Mouse (Mus musculus) lung, embryonic 16.5 days (tissue): ENCODE measurements around the gene Adgrl4. TPM values are rescaled to one million over a fixed set of nuclear protein-coding genes. Genes with fewer than 3 reads are reported as not detected.
A peak's percentile ranks its signal among the peaks of the same experiment; 100 is the strongest.

ENCODE experiments used
- ATAC-seq: fragments of 200-750 bp; cut with Nextera tagmentation; 2 replicates; pipeline ENCODE4 v1.8.0; 2017; ENCODE audit warnings: low read depth, mild to moderate bottlenecking, moderate library complexity
- H3K27ac ChIP-seq: fragments of 300-500 bp; sonication (generic); 2 replicates; pipeline ENCODE4 v1.5.1; 2014; ENCODE audit warnings: mild to moderate bottlenecking, control low read depth, low read length
- H3K27me3 ChIP-seq: fragments of 300-500 bp; sonication (generic); 2 replicates; pipeline ENCODE4 v1.6.1; 2014; ENCODE audit warnings: low read depth, low read length, mixed read lengths; ENCODE audit not compliant: control insufficient read depth, insufficient read depth
- H3K36me3 ChIP-seq: fragments of 300-500 bp; sonication (generic); 2 replicates; pipeline ENCODE4 v1.6.1; 2014; ENCODE audit warnings: low read length; ENCODE audit not compliant: control insufficient read depth, insufficient read depth
- H3K4me1 ChIP-seq: fragments of 300-500 bp; sonication (generic); replicated peaks from 2 replicates; pipeline ENCODE4 v1.6.1; 2014; ENCODE audit warnings: low read length, mixed read lengths; ENCODE audit not compliant: control insufficient read depth, insufficient read depth
- H3K4me2 ChIP-seq: fragments of 300-500 bp; sonication (generic); 2 replicates; pipeline ENCODE4 v1.6.1; 2014; ENCODE audit warnings: low read depth, low read length, control low read depth
- H3K4me3 ChIP-seq: fragments of 300-500 bp; sonication (generic); 2 replicates; pipeline ENCODE4 v1.5.1; 2014; ENCODE audit warnings: mild to moderate bottlenecking, low read length, control low read depth
- H3K9ac ChIP-seq: fragments of 300-500 bp; sonication (generic); 2 replicates; pipeline ENCODE4 v1.6.1; 2014; ENCODE audit warnings: low read length, control low read depth
- H3K9me3 ChIP-seq: fragments of 300-500 bp; sonication (generic); 2 replicates; pipeline ENCODE4 v1.6.1; 2016; ENCODE audit warnings: low read length; ENCODE audit not compliant: control insufficient read depth
- WGBS: fragments of 180-500 bp; shearing (Covaris S2); extraction: QIAGEN DNeasy Blood & Tissue Kit; methylation state at CpG from one replicate; pipeline ENCODE4 v1.1.7; 2014; 5-methylcytosine and 5-hydroxymethylcytosine counted together
- polyA plus RNA-seq: library from polyadenylated mRNA; unstranded; fragments of >200 nt; fragmentation: Nextera tagmentation; extraction: Ambion mirVana; gene quantifications from 2 replicates; pipeline ENCODE4 v1.2.1, GENCODE M21; 2015

The Adgrl4 gene
- polyA plus RNA-seq, 1 experiment from 2014 or later = 23.9 TPM

DNA sequence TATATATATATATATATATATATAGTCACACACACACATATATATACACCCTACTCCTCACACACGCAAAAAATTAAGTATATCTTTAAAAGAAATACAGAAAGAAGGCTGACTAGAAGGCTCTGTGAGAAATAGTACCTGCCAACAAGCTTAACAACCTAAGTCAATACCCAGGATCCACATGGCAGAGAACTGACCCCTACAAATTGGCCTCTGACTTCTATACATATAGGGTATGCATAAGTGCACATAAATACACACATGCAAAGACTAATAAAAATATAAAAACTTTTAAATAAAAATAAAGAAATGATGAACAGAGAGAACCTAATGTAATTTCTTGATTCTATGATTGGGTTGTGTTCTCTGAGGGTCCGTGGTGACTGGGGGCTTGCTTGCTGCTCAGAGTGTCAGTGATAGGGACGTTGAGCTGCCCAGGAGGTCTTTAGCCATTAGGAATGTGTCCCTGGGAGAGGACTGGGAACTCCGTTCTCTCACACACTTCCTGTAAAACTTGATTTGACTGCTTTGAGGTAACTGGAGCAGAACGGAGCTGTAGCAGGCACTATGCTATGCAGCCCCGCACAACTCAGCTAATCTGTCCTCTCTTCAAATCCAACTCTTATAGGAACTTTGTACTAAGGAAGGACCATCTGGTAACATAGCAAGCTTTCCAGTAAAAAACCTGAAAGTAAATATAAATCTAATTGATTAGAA is 17.5 kb downstream of the Adgrl4 start:
- no peak overlapping the region for H3K4me3 ChIP-seq
- no peaks in the 10 kb centered on the region for H3K4me1 ChIP-seq
- no peaks in the 10 kb centered on the region for H3K9me3 ChIP-seq
- ATAC-seq = no peak
- WGBS = 48% methylated on average over 6 of the region's 6 CpGs
- H3K4me2 ChIP-seq = no peak overlapping the region
- no peak overlapping the region for H3K9ac ChIP-seq
- H3K27me3 ChIP-seq = no peaks in the 10 kb centered on the region
- no peak overlapping the region for H3K27ac ChIP-seq
- H3K36me3 ChIP-seq = no peaks in the 10 kb centered on the region

DNA sequence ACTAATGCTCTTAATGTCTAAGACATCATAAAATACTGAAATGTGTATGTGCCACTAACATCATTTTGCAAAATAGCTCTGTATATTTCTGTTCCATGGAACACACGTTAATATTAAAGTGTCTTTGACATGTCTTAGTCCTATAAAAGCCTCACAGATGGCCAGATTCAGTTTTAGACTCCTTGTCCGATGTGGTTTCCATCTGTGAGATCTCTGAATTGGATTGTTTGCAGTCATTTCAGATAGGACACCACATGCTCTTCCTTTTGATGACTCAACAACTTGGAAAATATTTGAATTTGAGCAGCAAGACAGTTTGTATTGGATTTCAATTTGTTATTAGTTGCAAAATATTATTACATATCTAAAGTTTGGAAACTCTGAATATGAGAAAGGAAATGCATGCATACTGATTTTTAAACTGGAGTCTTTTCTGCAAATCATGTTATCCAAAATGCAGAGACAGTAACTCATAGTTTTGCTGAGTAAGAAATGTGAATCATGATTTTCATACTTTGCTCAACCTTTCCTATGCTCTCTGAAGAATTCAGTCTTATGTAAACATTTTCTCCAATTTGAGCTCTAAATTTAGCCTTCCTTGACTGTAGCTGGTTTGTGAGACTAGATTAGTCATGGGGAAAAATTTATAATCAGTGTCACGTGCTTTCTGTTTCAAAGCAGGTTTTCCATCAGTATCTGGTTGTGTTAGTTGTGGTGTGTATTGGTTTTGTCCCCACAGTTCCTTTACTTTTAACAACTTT is 21.9 kb downstream of the Adgrl4 start:
- 65% methylated on average over 3 of the region's 3 CpGs for WGBS
- H3K9ac ChIP-seq = no peak overlapping the region
- no peaks in the 10 kb centered on the region for H3K9me3 ChIP-seq
- no peak overlapping the region for H3K4me2 ChIP-seq
- no peak overlapping the region for H3K4me3 ChIP-seq
- no peaks in the 10 kb centered on the region for H3K27me3 ChIP-seq
- H3K36me3 ChIP-seq = no peaks in the 10 kb centered on the region
- H3K4me1 ChIP-seq = no peaks in the 10 kb centered on the region
- H3K27ac ChIP-seq = no peak overlapping the region
- no peak for ATAC-seq

DNA sequence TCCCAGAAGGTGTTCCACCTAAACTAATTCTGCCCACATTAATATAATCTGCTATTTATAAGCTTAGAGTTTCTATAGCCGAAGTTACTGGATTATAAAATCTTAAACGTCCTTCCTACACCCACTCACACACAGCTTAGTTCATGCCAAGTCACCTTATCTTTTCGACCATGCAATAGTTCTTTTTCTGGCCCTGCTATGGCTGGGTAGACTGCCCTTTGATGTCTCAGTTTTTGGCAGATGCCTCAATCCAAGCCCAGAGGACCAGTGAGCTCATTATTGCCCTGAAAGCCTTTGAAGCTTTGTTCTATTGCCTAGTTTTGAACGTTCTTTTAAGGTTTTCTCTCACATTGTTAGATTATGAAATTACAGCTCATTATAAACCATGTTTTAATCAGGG is 27.5 kb downstream of the Adgrl4 start:
- 52% methylated on average over 4 of the region's 4 CpGs for WGBS
- ATAC-seq = no peak
- Histone ChIP-seq H3K9me3 (no peaks in the 10 kb centered on the region), H3K9ac (no peak overlapping the region), H3K27me3 (no peaks in the 10 kb centered on the region), H3K27ac (no peak overlapping the region), H3K36me3 (no peaks in the 10 kb centered on the region), H3K4me3 (no peak overlapping the region), H3K4me2 (no peak overlapping the region), H3K4me1 (no peaks in the 10 kb centered on the region)

DNA sequence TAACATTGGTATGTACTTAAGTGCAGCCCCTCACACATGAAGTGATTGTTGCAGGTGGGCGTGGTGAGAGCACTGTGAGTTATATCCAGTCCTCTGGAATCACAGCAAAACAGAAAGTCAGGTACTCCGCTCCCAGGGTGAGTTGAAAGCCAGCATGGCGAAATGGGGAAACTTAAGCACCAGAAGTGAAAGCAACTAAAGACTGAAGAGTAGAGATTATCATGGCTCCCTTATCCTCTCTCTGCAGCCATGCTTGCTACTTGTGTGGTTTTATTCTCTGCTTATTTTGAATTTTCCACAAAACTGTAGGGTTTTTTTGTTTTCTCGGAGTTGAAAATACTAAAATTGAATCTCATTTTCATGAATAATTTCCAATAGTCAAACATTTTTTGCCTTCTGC is 51.2 kb downstream of the Adgrl4 start:
- H3K36me3 ChIP-seq = no peaks in the 10 kb centered on the region
- no peak overlapping the region for H3K9ac ChIP-seq
- WGBS = 87% methylated on average over 4 of the region's 4 CpGs
- H3K4me2 ChIP-seq = no peak overlapping the region
- H3K27ac ChIP-seq = no peak overlapping the region
- H3K27me3 ChIP-seq = no peaks in the 10 kb centered on the region
- H3K9me3 ChIP-seq = no peaks in the 10 kb centered on the region
- H3K4me1 ChIP-seq = no peaks in the 10 kb centered on the region
- no peak overlapping the region for H3K4me3 ChIP-seq
- no peak for ATAC-seq

DNA sequence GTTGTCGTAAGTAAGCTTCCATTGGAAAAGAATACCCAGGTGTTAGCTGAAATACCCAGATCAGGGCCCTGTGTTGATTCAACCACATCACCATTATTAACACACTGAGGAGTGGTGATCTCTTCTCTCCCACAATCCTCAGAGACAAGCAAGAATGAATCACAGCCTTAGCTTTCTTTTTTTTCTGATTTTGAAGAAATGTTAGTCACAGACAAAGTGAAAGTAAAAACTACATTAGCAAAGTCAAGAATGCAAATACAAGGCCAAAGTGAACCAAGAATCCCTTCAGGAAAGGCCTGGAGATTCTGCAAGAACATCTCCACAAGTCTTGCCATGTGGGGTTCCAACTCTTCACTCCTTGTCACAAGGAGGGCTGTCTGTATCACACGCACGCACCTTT is 67.9 kb downstream of the Adgrl4 start:
- Histone ChIP-seq H3K27ac (no peak overlapping the region), H3K4me1 (no peaks in the 10 kb centered on the region), H3K4me3 (no peak overlapping the region), H3K4me2 (no peak overlapping the region), H3K36me3 (no peaks in the 10 kb centered on the region), H3K9me3 (no peaks in the 10 kb centered on the region), H3K27me3 (no peaks in the 10 kb centered on the region), H3K9ac (no peak overlapping the region)
- WGBS = 78% methylated on average over 3 of the region's 3 CpGs
- ATAC-seq = no peak

DNA sequence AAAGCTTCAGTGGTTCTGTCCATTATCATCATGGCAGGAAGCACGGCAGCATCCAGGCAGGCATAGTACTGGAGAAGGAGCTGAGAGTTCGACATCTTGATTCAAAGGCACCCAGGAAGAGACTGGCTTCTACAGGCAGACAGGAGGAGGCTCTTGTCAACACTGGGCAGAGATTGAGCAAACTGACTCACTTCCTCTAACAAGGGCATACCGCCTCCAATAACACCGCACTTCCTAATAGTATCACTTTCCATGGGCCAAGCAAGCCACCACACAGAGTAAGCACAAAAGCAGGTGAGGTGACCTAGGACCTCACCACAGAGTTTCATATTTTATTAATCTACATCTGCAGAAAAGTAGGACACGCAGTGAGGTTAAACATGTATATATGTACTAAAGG is 73.5 kb downstream of the Adgrl4 start:
- ATAC-seq = no peak
- Histone ChIP-seq H3K9ac (no peak overlapping the region), H3K27me3 (no peaks in the 10 kb centered on the region), H3K4me1 (no peaks in the 10 kb centered on the region), H3K4me2 (no peak overlapping the region), H3K9me3 (no peaks in the 10 kb centered on the region), H3K4me3 (no peak overlapping the region), H3K27ac (no peak overlapping the region), H3K36me3 (no peaks in the 10 kb centered on the region)
- WGBS = 77% methylated on average over 5 of the region's 5 CpGs

DNA sequence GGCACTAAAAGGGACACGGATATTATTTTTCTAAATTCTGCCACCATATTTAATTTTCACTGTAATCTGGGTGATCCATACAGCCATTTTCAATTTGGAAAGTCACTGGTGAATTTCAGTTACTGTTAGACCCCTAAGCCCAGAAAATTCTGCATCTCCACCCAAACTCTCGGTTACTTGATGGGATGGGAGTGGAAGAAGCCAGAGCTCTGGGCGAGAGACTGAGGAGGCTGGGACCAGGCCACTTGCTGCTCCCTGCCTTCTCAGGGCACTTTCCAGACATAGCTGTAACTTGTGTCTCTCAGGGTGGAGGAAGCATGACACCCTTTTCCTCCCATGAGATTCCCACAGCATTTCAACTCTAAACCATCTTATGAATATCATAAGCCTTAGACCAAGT is 109.5 kb downstream of the Adgrl4 start:
- 84% methylated on average over 3 of the region's 3 CpGs for WGBS
- H3K27me3 ChIP-seq = no peaks in the 10 kb centered on the region

DNA sequence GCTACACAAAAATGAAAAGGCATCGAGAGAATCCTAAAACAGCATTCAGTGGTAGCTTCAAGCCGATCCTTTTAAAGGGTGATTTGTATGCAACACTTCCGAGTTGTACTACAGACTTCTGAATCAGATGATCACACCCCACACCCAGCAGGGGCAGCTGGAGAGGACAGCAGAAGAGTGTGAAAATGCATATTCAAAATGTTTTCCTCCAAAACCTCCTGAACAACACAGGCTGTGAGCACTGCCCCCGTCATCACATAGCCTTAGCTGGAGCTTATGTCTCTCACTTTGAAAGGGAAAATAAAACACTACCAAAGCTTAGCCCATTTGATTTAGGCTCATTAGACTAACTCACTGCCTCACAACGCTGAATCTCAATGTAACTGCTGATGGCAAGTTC is 113.3 kb downstream of the Adgrl4 start:
- H3K27ac ChIP-seq = no peak overlapping the region
- no peaks in the 10 kb centered on the region for H3K36me3 ChIP-seq
- H3K4me3 ChIP-seq = no peak overlapping the region
- peak overlapping the region; percentile 23; the same call in 1 of the 2 replicates for H3K4me2 ChIP-seq
- ATAC-seq = peak; percentile 45; the same call in 1 of the 2 replicates
- H3K27me3 ChIP-seq = no peaks in the 10 kb centered on the region
- no peaks in the 10 kb centered on the region for H3K4me1 ChIP-seq
- no peaks in the 10 kb centered on the region for H3K9me3 ChIP-seq
- 28% methylated on average over 5 of the region's 5 CpGs for WGBS
- H3K9ac ChIP-seq = no peak overlapping the region

More for the DNA sequence above, 109.5 kb downstream of the Adgrl4 start:
- Histone ChIP-seq H3K4me1 (no peaks in the 10 kb centered on the region), H3K4me2 (no peak overlapping the region), H3K27ac (no peak overlapping the region), H3K4me3 (no peak overlapping the region), H3K9me3 (no peaks in the 10 kb centered on the region), H3K9ac (no peak overlapping the region), H3K36me3 (no peaks in the 10 kb centered on the region)
- no peak for ATAC-seq

DNA sequence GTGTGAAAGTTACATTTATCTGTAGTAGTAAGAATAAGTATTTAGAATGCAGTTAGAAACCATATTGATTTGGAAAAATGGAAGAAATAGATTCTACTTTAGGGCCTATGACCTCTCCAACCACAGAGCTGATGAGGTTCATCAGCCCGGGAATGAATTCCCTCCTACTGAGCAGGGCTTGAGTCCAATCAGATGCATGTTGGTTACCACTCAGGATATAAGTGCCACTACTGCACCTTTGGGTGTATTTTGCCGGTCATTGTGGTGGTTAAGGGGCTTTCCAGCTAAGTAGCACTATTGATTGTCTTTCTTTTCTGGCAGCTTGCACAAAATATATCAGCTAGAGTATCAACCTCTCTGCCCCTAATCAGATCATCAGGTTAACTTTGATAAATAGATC is 118.9 kb downstream of the Adgrl4 start:
- 79% methylated on average over 2 of the region's 2 CpGs for WGBS
- no peak overlapping the region for H3K4me3 ChIP-seq
- H3K27me3 ChIP-seq = no peaks in the 10 kb centered on the region
- no peaks in the 10 kb centered on the region for H3K4me1 ChIP-seq
- no peak overlapping the region for H3K27ac ChIP-seq
- H3K36me3 ChIP-seq = no peaks in the 10 kb centered on the region
- ATAC-seq = no peak
- H3K9me3 ChIP-seq = no peaks in the 10 kb centered on the region
- no peak overlapping the region for H3K9ac ChIP-seq
- no peak overlapping the region for H3K4me2 ChIP-seq
